Mouse (Mus musculus) lung, postnatal 0 days (tissue): ENCODE measurements around the gene Ovol1. TPM values are rescaled to one million over a fixed set of nuclear protein-coding genes. Genes with fewer than 3 reads are reported as not detected.

Experiments used
- ATAC-seq: fragments of 200-750 bp; cut with Nextera tagmentation; 2 replicates; pipeline ENCODE4 v1.8.0; 2017; ENCODE audit warnings: moderate library complexity
- DNase-seq: peaks from one replicate; pipeline ENCODE4 v3.0.0-alpha.2; 2016; ENCODE audit warnings: low spot score
- H3K27ac ChIP-seq: fragments of 300-500 bp; sonication (generic); 2 replicates; pipeline ENCODE4 v1.5.1; 2014; ENCODE audit warnings: antibody characterized with exemption, mild to moderate bottlenecking, low read length, mixed read lengths
- H3K27me3 ChIP-seq: fragments of 300-500 bp; sonication (generic); replicated peaks from 2 replicates; pipeline ENCODE4 v1.6.1; 2014; ENCODE audit warnings: low read length, mixed read lengths; ENCODE audit not compliant: insufficient read depth
- H3K36me3 ChIP-seq: fragments of 300-500 bp; sonication (generic); 2 replicates; pipeline ENCODE4 v1.6.1; 2014; ENCODE audit warnings: low read length, mixed read lengths; ENCODE audit not compliant: insufficient read depth
- H3K4me1 ChIP-seq: fragments of 300-500 bp; sonication (generic); 2 replicates; pipeline ENCODE4 v1.6.1; 2014; ENCODE audit warnings: antibody characterized with exemption, low read depth, low read length, mixed read lengths; ENCODE audit not compliant: insufficient read depth
- H3K4me2 ChIP-seq: fragments of 300-500 bp; sonication (generic); replicated peaks from 2 replicates; pipeline ENCODE4 v1.6.1; 2014; ENCODE audit warnings: low read depth, mild to moderate bottlenecking, low read length, moderate library complexity, mixed read lengths
- H3K4me3 ChIP-seq: fragments of 300-500 bp; sonication (generic); 2 replicates; pipeline ENCODE4 v1.5.1; 2014; ENCODE audit warnings: low read depth, low read length
- H3K9ac ChIP-seq: fragments of 300-500 bp; sonication (generic); replicated peaks from 2 replicates; pipeline ENCODE4 v1.6.1; 2014; ENCODE audit warnings: low read depth, mild to moderate bottlenecking
- H3K9me3 ChIP-seq: fragments of 300-500 bp; sonication (generic); 2 replicates; pipeline ENCODE4 v1.6.1; 2016; ENCODE audit warnings: low read length, mixed read lengths
- CTCF ChIP-seq: IDR thresholded peaks from 2 replicates; pipeline ENCODE4 v1.5.1; 2016; ENCODE audit warnings: antibody characterized with exemption, mild to moderate bottlenecking
- EP300 ChIP-seq: IDR thresholded peaks from 2 replicates; pipeline ENCODE4 v1.6.1; 2016; ENCODE audit warnings: antibody characterized with exemption, mild to moderate bottlenecking, control low read depth
- WGBS: fragments of 180-500 bp; shearing (Covaris S2); extraction: QIAGEN DNeasy Blood & Tissue Kit; methylation state at CpG from one replicate; pipeline ENCODE4 v1.1.7; 2014; 5-methylcytosine and 5-hydroxymethylcytosine counted together
- polyA plus RNA-seq: library from polyadenylated mRNA; unstranded; fragments of >200 nt; fragmentation: Nextera tagmentation; extraction: Ambion mirVana; gene quantifications from 2 replicates; pipeline ENCODE4 v1.2.1, GENCODE M21; 2015

Ovol1 gene
- polyA plus RNA-seq, 1 experiment from 2014 or later, result 2.1 TPM

DNA sequence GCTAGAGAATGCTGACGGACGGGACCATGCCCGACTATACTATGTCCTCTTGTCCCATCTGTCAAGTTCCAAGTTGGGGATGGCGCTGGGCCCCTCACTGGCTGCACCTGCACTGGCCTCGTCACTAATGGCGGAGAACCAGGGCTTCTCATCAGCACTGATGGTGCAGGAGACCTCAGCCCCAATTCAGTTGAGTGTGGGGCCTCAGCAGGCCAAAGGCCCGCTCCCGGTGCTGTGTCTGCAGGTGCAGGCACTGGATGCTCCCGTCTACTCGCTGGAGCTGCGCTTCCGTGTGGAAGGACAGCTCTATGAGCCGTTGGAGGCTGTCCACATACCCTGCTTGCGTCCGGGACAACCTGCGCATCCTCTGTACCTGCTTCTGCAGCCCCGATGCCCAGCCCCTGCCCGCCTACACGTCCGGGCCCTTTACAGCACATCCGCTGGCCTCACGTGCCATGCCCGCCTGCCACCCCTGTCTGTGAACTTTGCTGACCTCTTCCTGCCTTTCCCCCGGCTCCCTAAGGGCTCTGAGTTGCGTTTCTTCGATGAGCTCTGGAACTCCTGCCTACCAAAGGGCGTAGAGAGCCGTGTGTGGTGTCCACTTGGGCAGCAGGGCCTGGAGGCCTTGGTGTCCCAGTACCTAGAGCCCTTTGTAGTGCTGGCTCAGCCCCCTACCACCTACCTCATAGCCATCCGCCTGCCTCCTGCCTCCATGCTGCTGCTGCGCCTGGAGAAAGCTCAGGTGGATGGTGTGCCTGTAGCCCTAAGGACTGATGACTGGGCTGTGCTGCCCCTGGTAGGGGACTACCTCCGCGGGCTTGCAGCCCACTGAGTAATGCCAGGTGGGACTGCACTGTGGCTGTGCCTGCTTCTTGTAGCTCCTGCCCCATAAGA, 10.2 kb upstream of the Ovol1 start:
- peaks cover 6% of the 10 kb centered on the region; the same call in 1 of the 2 replicates for H3K36me3 ChIP-seq
- WGBS, result 87% methylated on average over 32 of the region's 32 CpGs
- H3K27me3 ChIP-seq, result no peaks in the 10 kb centered on the region
- H3K9me3 ChIP-seq, result no peaks in the 10 kb centered on the region
- H3K4me2 ChIP-seq, result no peak overlapping the region; the same call in 1 of the 2 replicates
- peaks cover 4% of the 10 kb centered on the region for H3K4me1 ChIP-seq
- DNase-seq (no peak), ATAC-seq (no peak)
- no peak overlapping the region for H3K27ac ChIP-seq
- no peak overlapping the region for H3K4me3 ChIP-seq
- H3K9ac ChIP-seq, result no peak overlapping the region
- TF ChIP-seq CTCF, result no peak
- TF ChIP-seq EP300, result no peak

DNA sequence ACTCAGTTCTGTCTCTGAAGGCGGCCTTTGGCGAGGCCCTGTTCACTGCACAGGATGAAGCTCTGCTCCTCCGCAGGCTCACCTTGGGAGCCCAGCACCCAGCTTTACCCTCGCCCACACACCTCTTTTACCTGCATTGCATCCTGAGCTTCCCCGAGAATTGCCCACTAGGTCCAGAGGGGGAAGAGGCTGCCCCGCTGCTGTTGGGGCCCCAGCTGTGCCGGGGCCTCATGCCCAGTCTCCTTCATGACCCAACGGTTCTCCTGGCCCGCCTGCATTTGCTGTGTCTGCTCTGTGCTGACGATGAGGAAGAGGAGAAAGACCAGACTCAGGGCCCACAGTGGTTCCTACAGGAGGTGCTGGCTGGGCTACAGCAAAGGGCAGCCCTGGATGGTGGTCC, 9.1 kb upstream of the Ovol1 start:
- Histone ChIP-seq H3K4me3 (no peak overlapping the region), H3K36me3 (peaks cover 6% of the 10 kb centered on the region; the same call in 1 of the 2 replicates), H3K9me3 (no peaks in the 10 kb centered on the region), H3K27ac (no peak overlapping the region), H3K9ac (no peak overlapping the region), H3K4me1 (peaks cover 4% of the 10 kb centered on the region), H3K4me2 (no peak overlapping the region), H3K27me3 (no peaks in the 10 kb centered on the region)
- TF ChIP-seq CTCF (no peak), EP300 (no peak)
- WGBS, result 89% methylated on average over 10 of the region's 10 CpGs
- DNase-seq, result no peak
- no peak for ATAC-seq

DNA sequence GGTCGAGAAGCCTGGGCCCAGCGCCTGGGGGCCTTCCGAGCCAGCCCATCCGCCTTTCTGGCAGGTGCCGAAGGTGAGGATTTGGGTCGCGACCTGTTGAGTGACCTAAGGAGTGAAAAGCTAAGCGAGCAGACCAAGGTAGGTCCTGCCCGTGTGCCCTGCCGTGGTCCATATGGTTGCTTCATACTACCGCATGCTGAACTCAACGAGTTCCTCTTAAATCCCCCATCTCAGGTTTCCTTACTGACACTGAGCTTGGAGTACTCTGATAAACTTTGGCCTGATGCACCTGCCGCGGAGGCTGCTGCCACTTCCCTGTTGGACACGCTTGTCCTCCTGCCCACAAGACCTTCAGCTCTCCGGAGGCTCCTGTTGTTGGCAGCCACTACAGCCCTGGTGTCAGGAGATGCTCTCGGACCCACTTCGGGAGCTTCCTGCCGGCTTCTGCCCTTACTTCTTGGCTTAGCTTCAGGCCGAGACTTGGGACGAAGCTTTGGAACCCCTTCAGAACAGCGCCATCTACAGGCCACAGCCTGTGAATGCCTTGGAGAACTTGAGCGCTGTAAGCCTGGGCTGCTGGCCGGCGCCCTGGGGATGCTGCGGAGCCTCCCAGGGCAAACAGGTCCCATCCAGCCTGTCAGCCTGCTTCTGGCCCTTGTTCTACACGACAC, 8.2 kb upstream of the Ovol1 start:
- TF ChIP-seq CTCF, result peak; percentile 92
- TF ChIP-seq EP300, result no peak
- H3K36me3 ChIP-seq, result peaks cover 6% of the 10 kb centered on the region; the same call in 1 of the 2 replicates
- ATAC-seq (peak; percentile 27), DNase-seq (peak; percentile 94)
- H3K9ac ChIP-seq, result peak overlapping the region; percentile 63
- H3K27ac ChIP-seq, result peak overlapping the region; percentile 94
- H3K4me3 ChIP-seq, result peak overlapping the region; percentile 78
- peaks cover 4% of the 10 kb centered on the region for H3K4me1 ChIP-seq
- H3K27me3 ChIP-seq, result no peaks in the 10 kb centered on the region
- no peaks in the 10 kb centered on the region for H3K9me3 ChIP-seq
- WGBS, result 4% methylated on average over 27 of the region's 27 CpGs
- peak overlapping the region; percentile 91 for H3K4me2 ChIP-seq

DNA sequence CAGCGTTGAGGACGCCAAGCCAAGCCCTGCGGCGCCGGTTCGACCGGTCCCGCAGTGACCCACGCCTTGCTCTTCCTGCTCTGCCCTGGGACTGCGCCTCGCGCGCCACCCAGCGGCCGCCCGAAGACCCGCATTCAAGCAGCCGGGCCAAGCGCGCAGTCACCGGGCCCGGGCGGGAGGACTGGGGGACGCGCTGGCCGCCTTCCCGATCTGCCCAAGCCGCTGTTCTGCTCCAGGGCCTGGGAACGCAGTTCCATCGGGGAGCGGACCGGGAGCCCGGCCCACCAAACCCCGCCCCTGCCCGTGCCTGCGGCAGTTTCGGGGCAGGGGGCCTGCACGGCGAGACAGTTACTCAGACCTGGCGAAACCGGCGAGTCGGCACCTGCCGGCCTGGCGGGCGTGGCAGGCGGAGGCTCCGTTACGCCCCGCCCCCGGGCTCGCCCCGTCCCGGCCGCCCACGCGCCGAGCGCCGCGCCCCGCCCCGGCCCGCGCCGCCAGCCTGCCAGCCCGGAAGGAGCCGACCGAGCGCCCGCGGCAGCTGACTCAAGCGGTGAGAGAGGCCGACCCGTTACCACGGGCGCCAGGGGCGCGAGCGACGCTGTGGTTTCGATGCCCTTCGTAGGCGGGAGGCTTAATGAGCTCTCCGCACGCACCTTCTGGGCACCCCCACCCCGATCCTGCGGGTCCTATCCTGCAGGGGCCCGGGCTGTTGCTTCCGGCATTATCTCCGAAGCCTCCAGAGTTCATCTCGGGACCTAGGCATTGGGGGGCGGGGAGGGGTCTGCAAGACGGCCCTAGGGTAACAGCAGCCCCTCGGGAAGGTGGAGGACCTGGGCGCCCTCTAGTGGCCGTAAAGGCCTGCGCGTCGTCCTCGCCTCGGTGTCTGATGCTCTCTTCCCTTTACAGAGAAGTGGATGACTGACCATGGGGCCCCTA, 7.4 kb upstream of the Ovol1 start, which contains the start of gene Ap5b1:
Gene Ap5b1 (plus strand): TSS at position 492 of the 936 bp plus-strand sequence.
- Histone ChIP-seq H3K4me3 (peak within 1 kb of the TSS; percentile 78), H3K4me2 (peak within 1 kb of the TSS; percentile 91), H3K27ac (peak within 1 kb of the TSS; percentile 94), H3K36me3 (peaks cover 6% of the 10 kb centered on the region; the same call in 1 of the 2 replicates), H3K9ac (peak within 1 kb of the TSS; percentile 63), H3K4me1 (peaks cover 4% of the 10 kb centered on the region), H3K9me3 (no peaks in the 10 kb centered on the region), H3K27me3 (no peaks in the 10 kb centered on the region)
- TF ChIP-seq CTCF (peak; percentile 98), EP300 (no peak)
- ATAC-seq (peak; percentile 93), DNase-seq (peak; percentile 95)
- WGBS, result under 1% methylated on average over 79 of the region's 102 CpGs

DNA sequence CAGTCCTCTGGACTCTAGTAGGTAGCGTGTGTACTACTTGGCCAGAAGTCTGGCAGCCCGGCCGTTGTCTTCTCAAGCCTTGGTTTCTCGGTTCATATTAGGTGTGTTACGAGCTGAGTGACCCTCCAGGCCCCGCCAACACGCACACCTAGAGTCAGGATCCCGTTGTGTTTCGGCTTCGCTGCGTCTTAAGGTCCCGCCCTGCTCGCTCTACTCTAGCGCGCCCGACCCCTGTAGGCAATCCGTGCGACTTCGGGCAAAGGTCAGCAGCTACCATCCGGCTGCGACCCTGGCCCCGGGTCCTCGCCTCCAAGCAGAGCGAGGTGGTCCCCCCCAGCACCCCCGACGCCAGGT, 6.7 kb upstream of the Ovol1 start:
- Histone ChIP-seq H3K4me2 (peak overlapping the region; percentile 91), H3K9me3 (no peaks in the 10 kb centered on the region), H3K27me3 (no peaks in the 10 kb centered on the region), H3K27ac (peak overlapping the region; percentile 94), H3K9ac (peak overlapping the region; percentile 63), H3K4me3 (peak overlapping the region; percentile 78), H3K36me3 (peaks cover 6% of the 10 kb centered on the region; the same call in 1 of the 2 replicates), H3K4me1 (peaks cover 4% of the 10 kb centered on the region)
- peak; percentile 29 for ATAC-seq
- TF ChIP-seq CTCF, result no peak
- WGBS, result 3% methylated on average over 26 of the region's 26 CpGs
- no peak for DNase-seq
